Comparison of ENCODE assay signal across 23 mouse cellular contexts in the genomic region with DNA sequence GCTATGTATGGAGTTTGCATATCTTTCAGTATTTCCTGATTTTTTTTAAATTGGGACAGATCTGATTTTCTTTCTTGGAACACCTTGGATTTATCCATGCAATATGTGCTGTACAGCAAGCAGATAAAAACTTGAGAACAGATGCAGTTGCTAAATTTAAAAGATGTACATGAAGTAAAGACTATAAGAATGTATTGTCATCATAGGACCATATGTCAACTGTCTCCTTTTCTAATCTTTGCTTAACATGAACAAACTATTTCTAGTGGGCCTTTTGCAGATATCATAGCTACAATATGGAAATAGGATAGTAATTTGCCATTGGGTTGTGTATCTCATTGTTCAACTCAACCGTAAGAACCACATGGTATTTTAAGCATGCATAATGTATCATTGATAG.
A peak's percentile ranks its signal among the peaks of the same experiment; 100 is the strongest.
DNase-seq lines count a peak whose midpoint lies in the region; ATAC-seq and TF ChIP-seq lines count a peak whose summit lies in the region.
"Had no signal": no experiment of that assay in that cellular context is flagged by ENCODE, and none has a peak within 500 bp of the region (broad histone marks: within the 10 kb centered on the region; RNA-seq: fewer than 3 reads in every experiment).

No protein-coding gene starts in this region.

- H3K27me3 ChIP-seq in forebrain, postnatal 0 days (ENCODE audit: insufficient read depth, low read length) = no peaks in the 10 kb centered on the region
- H3K27me3 ChIP-seq in forebrain, embryonic 16.5 days (replicated peaks; ENCODE audit: control insufficient read depth, insufficient read depth, low read length) = no peaks in the 10 kb centered on the region
- H3K27me3 ChIP-seq: CH12.LX had no signal

- H3K9ac ChIP-seq in forebrain, postnatal 0 days = no peak overlapping the region
- H3K9ac ChIP-seq in forebrain, embryonic 16.5 days (replicated peaks; ENCODE audit: low read depth, low read length) = no peak overlapping the region

- 67% methylated on average over 1 of the region's 1 CpGs for WGBS in forebrain, postnatal 0 days
- 94% methylated on average over 1 of the region's 1 CpGs for WGBS in forebrain, embryonic 16.5 days

- no peak overlapping the region for H3K4me2 ChIP-seq in forebrain, postnatal 0 days (ENCODE audit: low read depth)
- H3K4me2 ChIP-seq in forebrain, embryonic 16.5 days (ENCODE audit: low read length) = no peak overlapping the region

- DNase-seq in forebrain, postnatal 0 days = peak; percentile 5
- no peak for DNase-seq in frontal cortex, postnatal 14 days (ENCODE audit: low spot score in 2 of 2)
- DNase-seq in brain, adult 2 months (ENCODE audit: low read depth, low spot score) = peak; percentile 50
- DNase-seq in telencephalon, adult 2 months (ENCODE audit: low read depth, low spot score) = peak; percentile 68
- DNase-seq in thymus, postnatal 14 days = no peak
- DNase-seq in thymus, postnatal 4 days = no peak
- DNase-seq: adrenal gland, adult 2 months; adrenal gland, adult 8-10 months; adrenal gland, postnatal 10 days; adrenal gland, postnatal 14 days; adrenal gland, postnatal 25 days; adrenal gland, postnatal 36 days; B cell, adult 2 months; cerebellum, adult 11 months; cerebellum, adult 11-12 months; cerebellum, adult 18-20 months had no signal

- H3K36me3 ChIP-seq in forebrain, postnatal 0 days (ENCODE audit: insufficient read depth) = no peaks in the 10 kb centered on the region
- H3K36me3 ChIP-seq in forebrain, embryonic 16.5 days (ENCODE audit: control insufficient read depth, insufficient read depth) = no peaks in the 10 kb centered on the region
- H3K36me3 ChIP-seq: G1E had no signal

- H3K4me1 ChIP-seq in forebrain, postnatal 0 days (ENCODE audit: insufficient read depth) = no peaks in the 10 kb centered on the region
- no peaks in the 10 kb centered on the region for H3K4me1 ChIP-seq in forebrain, embryonic 16.5 days (replicated peaks; ENCODE audit: control insufficient read depth, insufficient read depth, low read length)

- no peak overlapping the region for H3K4me3 ChIP-seq in forebrain, postnatal 0 days (ENCODE audit: low read depth, low read length)
- H3K4me3 ChIP-seq in forebrain, embryonic 16.5 days (replicated peaks; ENCODE audit: low read length) = no peak overlapping the region

- no peaks in the 10 kb centered on the region for H3K9me3 ChIP-seq in forebrain, postnatal 0 days (ENCODE audit: low read length)
- H3K9me3 ChIP-seq in forebrain, embryonic 16.5 days (ENCODE audit: control insufficient read depth, low read length) = no peaks in the 10 kb centered on the region

- peak; percentile 38; the same call in 1 of the 2 replicates for ATAC-seq in forebrain, postnatal 0 days
- ATAC-seq in forebrain, embryonic 16.5 days = no peak
- ATAC-seq in frontal cortex, adult (ENCODE audit: low TSS enrichment) = peak; percentile 87
- ATAC-seq: activated CD4-positive, CD25-positive, alpha-beta regulatory T cell, adult 4 months; CD4-positive, CD25-positive, alpha-beta regulatory T cell, adult 4 months; Patski had no signal

- no peak overlapping the region for H3K27ac ChIP-seq in forebrain, postnatal 0 days (ENCODE audit: low read depth, low read length)
- H3K27ac ChIP-seq in forebrain, embryonic 16.5 days (ENCODE audit: low read length) = no peak overlapping the region

- TF ChIP-seq CTCF in forebrain, postnatal 0 days (IDR thresholded peaks at IDR 0.05; ENCODE audit: low read depth) = no peak

Comparison
In these comparisons a context has a peak if more than half of its experiments do, and no peak if none do; other contexts are left out.
1. DNase-seq: peak in forebrain, postnatal 0 days (single experiment), brain, adult 2 months (single experiment) and telencephalon, adult 2 months (single experiment); none in frontal cortex, postnatal 14 days (0 of 2), thymus, postnatal 14 days (single experiment) and thymus, postnatal 4 days (single experiment).